Mouse (Mus musculus): ENCODE data around the gene Tmem179. TPM values are rescaled to one million over a fixed set of nuclear protein-coding genes. Genes with fewer than 3 reads are reported as not detected.

Gene Tmem179
- polyA plus RNA-seq, 1 experiment from 2014 or later: not detected

GRCm38 (mm10) chr12:112503003-112503771, 13.4 kb downstream of the Tmem179 start:
- no peaks in the 10 kb centered on the region for H3K27me3 ChIP-seq (replicated peaks; ENCODE audit: insufficient read depth, low read length)
- H3K4me2 ChIP-seq (replicated peaks; ENCODE audit: low read depth, low read length): no peak overlapping the region
- DNase-seq (ENCODE audit: low spot score) (no peak), ATAC-seq (no peak)
- TF ChIP-seq CTCF (IDR thresholded peaks at IDR 0.05): no peak
- TF ChIP-seq EP300 (IDR thresholded peaks at IDR 0.05): no peak
- H3K36me3 ChIP-seq (ENCODE audit: insufficient read depth, low read length): no peaks in the 10 kb centered on the region
- H3K27ac ChIP-seq (ENCODE audit: low read length): no peak overlapping the region
- H3K4me3 ChIP-seq (ENCODE audit: low read depth, low read length): no peak overlapping the region
- H3K9ac ChIP-seq (replicated peaks; ENCODE audit: low read depth): no peak overlapping the region
- H3K9me3 ChIP-seq (ENCODE audit: low read length): no peaks in the 10 kb centered on the region
- 20% methylated on average over 19 of the region's 19 CpGs for WGBS
- H3K4me1 ChIP-seq (ENCODE audit: insufficient read depth, low read depth, low read length): no peaks in the 10 kb centered on the region

DNA sequence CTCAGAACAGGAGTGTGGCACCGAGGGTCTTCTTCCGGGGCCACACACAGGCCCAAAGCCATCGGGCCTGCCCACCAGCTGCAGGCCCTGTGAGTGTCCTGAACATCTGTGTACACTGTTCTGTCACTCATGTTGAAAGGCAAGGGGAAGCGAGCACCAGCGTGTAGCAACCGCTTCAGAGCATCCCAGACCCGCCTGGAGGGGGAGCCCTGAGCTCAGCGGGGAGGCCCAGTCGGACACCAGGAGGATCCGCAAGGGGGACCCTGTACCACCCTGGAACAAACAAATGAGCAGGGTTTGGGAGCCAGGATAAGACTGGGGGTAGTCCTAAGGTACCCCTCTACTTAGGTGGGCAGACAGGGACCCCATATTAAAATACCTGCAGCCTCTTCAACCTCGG, 17.9 kb downstream of the Tmem179 start:
- H3K4me1 ChIP-seq (ENCODE audit: insufficient read depth, low read depth, low read length): no peaks in the 10 kb centered on the region
- WGBS: 27% methylated on average over 11 of the region's 11 CpGs
- no peak overlapping the region for H3K4me3 ChIP-seq (ENCODE audit: low read depth, low read length)
- H3K4me2 ChIP-seq (replicated peaks; ENCODE audit: low read depth, low read length): no peak overlapping the region
- no peaks in the 10 kb centered on the region for H3K9me3 ChIP-seq (ENCODE audit: low read length)
- H3K36me3 ChIP-seq (ENCODE audit: insufficient read depth, low read length): no peaks in the 10 kb centered on the region
- H3K27ac ChIP-seq (ENCODE audit: low read length): no peak overlapping the region
- DNase-seq (ENCODE audit: low spot score) (no peak), ATAC-seq (no peak)
- peak; percentile 61 for TF ChIP-seq CTCF (IDR thresholded peaks at IDR 0.05)
- no peak for TF ChIP-seq EP300 (IDR thresholded peaks at IDR 0.05)
- no peak overlapping the region for H3K9ac ChIP-seq (replicated peaks; ENCODE audit: low read depth)
- H3K27me3 ChIP-seq (replicated peaks; ENCODE audit: insufficient read depth, low read length): no peaks in the 10 kb centered on the region

DNA sequence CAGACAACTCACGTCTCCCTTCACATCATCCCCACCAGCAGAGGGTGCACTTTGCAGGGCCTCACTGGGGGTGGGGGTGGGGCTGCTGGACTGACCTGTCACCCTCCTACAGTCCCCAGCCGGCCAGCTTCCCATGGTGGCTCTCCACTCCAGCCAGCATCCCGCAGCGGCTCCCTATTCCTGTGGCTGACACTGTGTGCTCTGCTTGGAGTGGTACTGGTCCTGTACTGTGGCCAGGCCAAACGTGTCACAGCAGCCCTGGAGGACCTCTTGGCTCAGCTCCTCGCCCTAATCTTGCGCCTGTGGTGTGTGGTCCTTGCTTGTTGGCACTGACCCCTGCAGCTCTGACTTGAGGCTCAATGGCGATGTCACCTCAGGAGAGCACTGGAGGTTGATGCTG, 18.8 kb downstream of the Tmem179 start:
- Histone ChIP-seq H3K4me3 (ENCODE audit: low read depth, low read length) (no peak overlapping the region), H3K9ac (replicated peaks; ENCODE audit: low read depth) (no peak overlapping the region), H3K27ac (ENCODE audit: low read length) (no peak overlapping the region), H3K4me1 (ENCODE audit: insufficient read depth, low read depth, low read length) (no peaks in the 10 kb centered on the region), H3K36me3 (ENCODE audit: insufficient read depth, low read length) (no peaks in the 10 kb centered on the region), H3K27me3 (replicated peaks; ENCODE audit: insufficient read depth, low read length) (no peaks in the 10 kb centered on the region), H3K4me2 (replicated peaks; ENCODE audit: low read depth, low read length) (no peak overlapping the region), H3K9me3 (ENCODE audit: low read length) (no peaks in the 10 kb centered on the region)
- no peak for ATAC-seq
- 65% methylated on average over 8 of the region's 8 CpGs for WGBS
- no peak for DNase-seq (ENCODE audit: low spot score)
- no peak for TF ChIP-seq CTCF (IDR thresholded peaks at IDR 0.05)
- TF ChIP-seq EP300 (IDR thresholded peaks at IDR 0.05): no peak

DNA sequence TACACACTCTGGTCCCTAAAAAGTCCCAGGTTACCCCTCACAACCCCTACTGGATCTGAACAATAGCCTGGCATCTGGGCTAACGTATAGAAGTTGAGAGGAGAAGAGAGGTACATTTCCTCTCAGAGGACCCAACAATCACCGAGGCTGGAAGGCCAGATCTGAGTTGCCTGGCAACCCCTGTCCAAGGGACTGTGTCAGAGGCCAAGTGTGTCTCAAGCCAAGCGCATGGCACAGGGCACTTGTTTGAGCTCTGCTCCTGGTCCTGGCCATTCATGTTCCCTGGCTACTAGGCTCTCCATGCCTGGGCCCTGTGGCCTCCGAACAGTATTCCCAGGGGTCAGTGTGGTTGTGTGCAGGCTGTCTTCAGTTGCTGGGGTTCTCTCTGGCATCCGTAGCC, 20.4 kb downstream of the Tmem179 start:
- no peak overlapping the region for H3K27ac ChIP-seq (ENCODE audit: low read length)
- 74% methylated on average over 5 of the region's 5 CpGs for WGBS
- no peak overlapping the region for H3K9ac ChIP-seq (replicated peaks; ENCODE audit: low read depth)
- ATAC-seq (no peak), DNase-seq (ENCODE audit: low spot score) (no peak)
- H3K4me3 ChIP-seq (ENCODE audit: low read depth, low read length): no peak overlapping the region
- H3K27me3 ChIP-seq (replicated peaks; ENCODE audit: insufficient read depth, low read length): no peaks in the 10 kb centered on the region
- no peaks in the 10 kb centered on the region for H3K36me3 ChIP-seq (ENCODE audit: insufficient read depth, low read length)
- H3K9me3 ChIP-seq (ENCODE audit: low read length): no peaks in the 10 kb centered on the region
- H3K4me2 ChIP-seq (replicated peaks; ENCODE audit: low read depth, low read length): no peak overlapping the region
- TF ChIP-seq EP300 (IDR thresholded peaks at IDR 0.05) (no peak), CTCF (IDR thresholded peaks at IDR 0.05) (no peak)
- H3K4me1 ChIP-seq (ENCODE audit: insufficient read depth, low read depth, low read length): peaks cover under 1% of the 10 kb centered on the region; the same call in 1 of the 2 replicates

GRCm38 (mm10) chr12:112490444-112490939, 26.1 kb downstream of the Tmem179 start:
- Histone ChIP-seq H3K4me2 (replicated peaks; ENCODE audit: low read depth, low read length) (no peak overlapping the region), H3K9ac (replicated peaks; ENCODE audit: low read depth) (no peak overlapping the region), H3K27ac (ENCODE audit: low read length) (no peak overlapping the region), H3K4me3 (ENCODE audit: low read depth, low read length) (no peak overlapping the region), H3K9me3 (ENCODE audit: low read length) (no peaks in the 10 kb centered on the region), H3K4me1 (ENCODE audit: insufficient read depth, low read depth, low read length) (peaks cover 7% of the 10 kb centered on the region; the same call in 1 of the 2 replicates), H3K27me3 (replicated peaks; ENCODE audit: insufficient read depth, low read length) (no peaks in the 10 kb centered on the region), H3K36me3 (ENCODE audit: insufficient read depth, low read length) (no peaks in the 10 kb centered on the region)
- DNase-seq (ENCODE audit: low spot score): peak; percentile 29
- TF ChIP-seq CTCF (IDR thresholded peaks at IDR 0.05) (peak; percentile 43), EP300 (IDR thresholded peaks at IDR 0.05) (no peak)
- ATAC-seq: peak; percentile 48
- 6% methylated on average over 3 of the region's 3 CpGs for WGBS

- Histone ChIP-seq H3K9ac (replicated peaks; ENCODE audit: low read depth) (no peak overlapping the region), H3K36me3 (ENCODE audit: insufficient read depth, low read length) (no peaks in the 10 kb centered on the region), H3K4me3 (ENCODE audit: low read depth, low read length) (no peak overlapping the region), H3K9me3 (ENCODE audit: low read length) (no peaks in the 10 kb centered on the region), H3K4me2 (replicated peaks; ENCODE audit: low read depth, low read length) (no peak overlapping the region), H3K4me1 (ENCODE audit: insufficient read depth, low read depth, low read length) (peaks cover 7% of the 10 kb centered on the region; the same call in 1 of the 2 replicates), H3K27ac (ENCODE audit: low read length) (no peak overlapping the region), H3K27me3 (replicated peaks; ENCODE audit: insufficient read depth, low read length) (no peaks in the 10 kb centered on the region)
- ATAC-seq (no peak), DNase-seq (ENCODE audit: low spot score) (no peak)
- WGBS: 93% methylated on average over 9 of the region's 9 CpGs
- TF ChIP-seq CTCF (IDR thresholded peaks at IDR 0.05) (no peak), EP300 (IDR thresholded peaks at IDR 0.05) (no peak)
These were observed 27.0 kb downstream of the Tmem179 start for GRCm38 (mm10) chr12:112489535-112489934.

Data from lung, postnatal 0 days (tissue).